Mouse (Mus musculus): ENCODE data around the gene Gga3.
A peak's percentile ranks its signal among the peaks of the same experiment; 100 is the strongest.
"Not testable (repeated sequence)": the region's sequence is repeated elsewhere in the genome, so short reads cannot be mapped to it uniquely, and the experiment has no call there.

Gene Gga3

DNA sequence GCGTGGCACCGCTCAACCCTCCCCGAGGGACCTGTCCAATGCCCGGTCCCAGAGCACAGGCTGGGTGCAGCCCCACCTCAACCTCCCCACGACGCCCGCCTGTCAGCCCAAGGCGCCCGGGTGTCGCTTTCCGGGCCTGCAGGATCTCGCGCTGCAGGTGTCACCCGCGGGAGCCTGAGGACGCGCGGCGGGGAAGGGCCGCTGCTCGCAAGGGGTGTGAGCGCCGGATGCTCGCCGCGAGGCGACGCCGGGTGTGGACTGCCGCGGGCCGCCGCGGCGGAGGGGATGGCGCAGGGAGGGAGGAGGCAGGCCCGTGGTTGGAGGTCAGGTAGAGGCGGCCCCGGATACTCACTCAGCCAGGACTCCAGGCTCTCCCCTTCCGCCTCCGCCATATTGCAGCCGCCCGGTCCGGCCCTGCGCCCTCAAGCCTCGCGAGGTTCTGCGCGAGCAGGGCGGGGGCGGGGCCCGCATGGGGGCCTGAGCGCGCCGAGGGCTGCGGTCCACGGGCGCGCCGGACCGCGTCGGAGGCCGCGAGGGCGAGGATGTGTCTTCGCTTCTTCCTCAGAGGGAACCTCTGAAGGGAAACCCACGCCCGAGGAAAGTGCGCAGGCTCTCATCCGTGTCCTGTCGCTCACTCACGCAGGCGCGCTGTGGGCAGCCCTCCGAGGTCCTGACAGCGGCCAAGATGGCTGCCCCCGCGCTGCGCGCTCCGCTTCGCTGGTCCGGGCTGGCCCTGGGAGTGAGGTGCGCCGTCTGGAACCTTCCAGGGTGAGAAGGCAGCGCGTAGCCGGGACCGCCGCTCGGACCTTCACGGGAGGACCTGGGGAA lies at the start of gene Gga3, which contains the start of gene Mrps7:
Gene Gga3, minus strand, starts transcription at position 576 of the 828 bp plus-strand sequence.
Gene Mrps7, plus strand, starts transcription at position 450 of the 828 bp plus-strand sequence.
- peak; percentile 79 to 81 for DNase-seq (ENCODE audit: low spot score in 2 of 2)

DNA sequence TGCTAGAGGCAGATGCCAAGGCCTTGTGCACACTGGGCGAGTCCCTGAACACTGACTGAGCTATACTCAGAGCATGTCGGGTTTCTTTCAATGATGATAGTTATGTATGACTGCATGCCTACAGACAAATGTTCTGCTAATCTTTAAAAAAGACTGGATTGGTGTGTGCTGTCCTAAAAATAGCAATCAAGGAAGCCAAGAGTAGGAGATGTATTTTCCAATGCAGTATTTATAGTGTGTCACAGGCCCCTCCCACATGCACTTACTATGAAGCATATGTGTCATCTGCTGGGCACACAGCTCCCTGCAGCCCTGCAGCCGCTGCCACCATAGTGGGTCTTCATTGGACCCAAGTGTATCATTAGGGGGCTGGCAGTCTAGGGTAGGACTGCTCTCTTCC lies 49.3 kb upstream of the Gga3 start:
- DNase-seq (ENCODE audit: low spot score in 2 of 2) = no peak

- DNase-seq (ENCODE audit: low spot score in 2 of 2) = no peak
Measured at GRCm38 (mm10) chr11:115651680-115652079, 47.8 kb upstream of the Gga3 start.

DNA sequence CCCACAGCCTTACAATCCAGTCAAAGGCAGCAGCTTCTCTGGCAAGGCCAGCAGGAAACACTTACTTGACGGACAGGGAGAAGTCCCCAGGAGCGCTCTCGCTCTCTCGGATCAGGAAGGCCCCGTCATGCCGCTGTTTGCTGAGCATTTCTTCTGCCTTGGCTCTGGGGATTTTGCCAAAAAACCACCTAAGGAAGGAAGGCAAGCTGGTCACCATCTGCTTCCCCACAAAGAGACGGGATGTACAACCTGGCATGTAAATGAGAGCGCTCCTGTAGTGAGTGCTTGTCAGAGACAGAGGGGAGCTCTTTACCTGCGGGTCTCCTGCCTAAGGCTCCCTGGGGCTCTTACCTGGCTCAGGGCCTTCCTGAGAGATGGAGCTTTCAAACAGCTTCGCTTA lies 45.9 kb upstream of the Gga3 start:
- no peak for DNase-seq (ENCODE audit: low spot score in 2 of 2)

GRCm38 (mm10) chr11:115647459-115647858 lies 43.6 kb upstream of the Gga3 start:
- DNase-seq (ENCODE audit: low spot score in 2 of 2) = no peak

- no peak for DNase-seq (ENCODE audit: low spot score in 2 of 2)
Measured at GRCm38 (mm10) chr11:115646439-115646838, 42.6 kb upstream of the Gga3 start.

GRCm38 (mm10) chr11:115645498-115645897 lies 41.6 kb upstream of the Gga3 start:
- not testable (repeated sequence) for DNase-seq (ENCODE audit: low spot score in 2 of 2)

DNA sequence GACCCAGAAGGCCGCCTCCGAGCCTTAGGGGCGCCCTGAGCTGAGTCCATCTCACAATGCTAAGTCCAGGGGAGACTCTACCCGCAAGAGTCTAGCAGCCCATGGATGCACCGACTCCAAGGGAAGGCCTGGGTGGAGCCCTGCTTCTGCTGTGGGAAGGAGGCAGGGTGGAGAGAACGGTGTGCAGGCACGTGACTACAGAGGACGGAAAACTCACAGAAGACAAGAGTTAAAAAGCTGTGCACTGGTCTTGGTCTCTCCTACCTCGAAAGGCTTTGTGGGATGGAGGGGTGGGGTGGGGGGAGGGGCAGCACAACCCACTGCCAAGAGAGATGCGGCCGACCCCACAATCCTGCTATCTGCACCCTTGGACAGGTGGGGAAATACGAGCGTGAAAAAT lies 40.5 kb upstream of the Gga3 start:
- no peak for DNase-seq (ENCODE audit: low spot score in 2 of 2)

- DNase-seq (ENCODE audit: low spot score in 2 of 2) = no peak
Measured at GRCm38 (mm10) chr11:115643265-115643664, 39.4 kb upstream of the Gga3 start.

DNA sequence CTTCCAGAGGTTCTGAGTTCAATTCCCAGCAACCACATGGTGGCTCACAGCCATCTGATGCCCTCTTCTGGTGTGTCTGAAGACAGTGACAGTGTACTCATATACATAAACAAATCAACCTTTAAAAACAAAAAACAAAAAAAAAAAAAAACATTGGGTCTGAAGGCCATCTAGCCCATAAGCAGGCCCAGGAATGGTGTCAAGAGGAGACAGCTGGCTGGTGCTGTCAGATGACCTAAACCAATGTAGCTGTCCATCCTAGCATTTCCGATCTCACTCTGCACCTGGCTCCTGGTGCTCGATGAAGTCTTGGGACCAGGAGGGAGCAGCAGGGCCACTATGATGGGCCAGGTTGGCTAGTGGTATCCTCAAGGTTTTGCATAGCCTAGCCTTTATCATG lies 38.9 kb upstream of the Gga3 start:
- DNase-seq (ENCODE audit: low spot score in 2 of 2) = no peak

- no peak for DNase-seq (ENCODE audit: low spot score in 2 of 2)
Measured at GRCm38 (mm10) chr11:115641664-115642036, 37.8 kb upstream of the Gga3 start.

- DNase-seq (ENCODE audit: low spot score in 2 of 2) = no peak
Measured at GRCm38 (mm10) chr11:115640978-115641663, 37.3 kb upstream of the Gga3 start.

DNA sequence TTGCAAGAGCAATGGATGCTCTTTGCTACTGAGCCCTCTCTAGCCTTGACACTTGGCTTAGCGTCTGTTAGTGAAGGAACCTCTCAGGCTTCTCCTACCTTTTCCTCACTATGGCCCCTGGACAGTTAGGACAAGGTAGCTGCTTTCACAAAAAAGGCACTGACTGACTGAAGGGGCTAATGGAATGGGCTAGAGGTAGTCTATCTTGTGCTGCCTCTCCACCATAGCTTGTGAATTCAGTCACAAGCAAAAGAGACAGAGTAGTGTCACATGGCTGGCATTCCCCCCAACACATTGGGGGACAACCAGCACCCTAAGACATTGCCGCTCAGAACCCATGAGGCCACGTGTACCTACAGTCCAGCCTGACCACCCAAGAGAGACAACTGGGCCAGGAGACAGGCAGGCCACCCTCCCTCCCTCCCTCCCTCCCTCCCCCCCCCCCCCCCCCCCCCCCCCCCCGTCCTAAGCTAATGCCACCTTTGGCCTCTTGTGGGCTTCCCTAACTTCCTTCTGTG lies 36.5 kb upstream of the Gga3 start:
- DNase-seq (ENCODE audit: low spot score in 2 of 2) = no peak

GRCm38 (mm10) chr11:115639540-115639939 lies 35.7 kb upstream of the Gga3 start:
- DNase-seq (ENCODE audit: low spot score in 2 of 2) = no peak

DNA sequence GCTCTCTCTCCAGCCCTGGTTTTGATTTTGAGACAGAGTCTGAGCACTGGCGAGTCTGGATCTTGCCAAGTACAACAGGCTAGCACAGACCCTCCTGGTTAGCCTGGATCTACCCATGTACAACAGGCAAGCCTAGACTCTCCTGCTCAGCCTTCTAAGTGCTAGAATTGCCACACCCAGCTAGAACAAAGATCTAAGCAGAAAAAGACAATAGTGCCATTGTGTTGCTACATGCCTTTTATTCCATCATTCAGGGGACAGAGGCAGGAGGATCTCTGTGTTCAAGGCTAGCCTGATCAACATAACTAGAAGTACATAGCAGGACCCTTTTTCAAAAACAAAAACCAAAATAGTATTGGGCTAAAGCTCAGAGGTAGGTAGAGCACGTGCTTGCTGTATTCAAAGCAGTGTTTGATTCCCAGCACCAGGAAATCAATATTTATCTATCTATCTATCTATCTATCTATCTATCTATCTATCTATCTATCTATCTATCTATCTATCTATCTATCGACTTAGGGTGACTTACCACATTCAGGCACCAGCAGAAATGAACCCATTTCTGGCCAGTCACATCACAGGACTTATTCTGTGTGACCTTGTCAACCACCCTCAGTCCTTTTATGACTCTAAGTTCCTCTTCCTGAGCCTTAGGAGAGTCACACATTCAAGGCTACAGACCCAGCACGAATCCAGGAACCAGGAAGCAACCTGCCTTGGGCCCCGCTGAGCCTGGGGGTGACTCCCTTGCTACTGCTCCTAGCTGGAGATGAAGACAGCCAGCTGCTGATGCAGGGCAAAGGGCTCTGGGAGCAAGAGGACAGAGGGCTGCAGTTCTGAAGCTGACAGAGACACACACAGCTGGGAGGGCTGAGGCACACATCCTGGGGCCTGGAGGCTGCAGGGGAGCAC lies 34.9 kb upstream of the Gga3 start:
- no peak for DNase-seq (ENCODE audit: low spot score in 2 of 2)

DNA sequence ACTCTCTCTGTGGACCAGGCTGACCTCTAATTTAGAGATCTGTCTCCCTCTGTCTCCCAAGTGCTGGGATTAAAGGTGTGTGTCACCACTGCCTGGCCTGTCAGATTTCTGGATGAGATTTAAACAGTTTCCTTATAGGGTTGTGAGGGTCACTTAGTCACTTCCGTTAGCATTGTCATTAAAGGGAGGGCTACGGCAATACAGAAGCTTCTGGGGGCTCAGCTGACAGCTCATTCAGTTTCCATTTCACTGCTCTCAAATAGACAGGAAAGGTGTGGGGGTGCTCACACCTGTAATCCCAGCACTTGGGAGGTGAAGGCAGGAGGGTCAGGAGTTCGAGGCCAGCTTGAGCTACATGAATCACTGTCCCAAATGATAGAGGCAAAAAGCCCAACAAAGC lies 33.1 kb upstream of the Gga3 start:
- DNase-seq (ENCODE audit: low spot score in 2 of 2) = no peak

DNA sequence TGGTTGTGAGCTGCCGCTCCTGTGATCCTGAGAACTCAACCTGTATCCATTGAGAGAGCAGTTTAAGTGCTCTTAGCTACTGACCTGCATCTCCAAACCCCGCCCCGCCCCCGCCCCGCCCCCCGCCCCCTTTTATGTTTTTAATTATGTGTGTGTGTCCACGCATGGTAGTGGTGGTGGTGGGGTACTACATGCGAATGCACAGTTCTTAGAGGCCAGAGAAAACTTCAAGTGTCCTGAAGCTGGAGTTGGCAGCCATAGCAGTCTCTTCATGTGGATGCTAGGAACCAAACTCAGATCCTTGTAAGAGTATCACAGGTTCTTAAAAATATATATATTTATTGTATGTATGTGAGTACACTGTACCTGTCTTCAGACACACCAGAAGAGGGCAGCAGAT lies 31.6 kb upstream of the Gga3 start:
- no peak for DNase-seq (ENCODE audit: low spot score in 2 of 2)

- DNase-seq (ENCODE audit: low spot score in 2 of 2) = no peak
Measured at GRCm38 (mm10) chr11:115635041-115635440, 31.2 kb upstream of the Gga3 start.

- DNase-seq (ENCODE audit: low spot score in 2 of 2) = no peak
Measured at GRCm38 (mm10) chr11:115634109-115634508, 30.3 kb upstream of the Gga3 start.

DNA sequence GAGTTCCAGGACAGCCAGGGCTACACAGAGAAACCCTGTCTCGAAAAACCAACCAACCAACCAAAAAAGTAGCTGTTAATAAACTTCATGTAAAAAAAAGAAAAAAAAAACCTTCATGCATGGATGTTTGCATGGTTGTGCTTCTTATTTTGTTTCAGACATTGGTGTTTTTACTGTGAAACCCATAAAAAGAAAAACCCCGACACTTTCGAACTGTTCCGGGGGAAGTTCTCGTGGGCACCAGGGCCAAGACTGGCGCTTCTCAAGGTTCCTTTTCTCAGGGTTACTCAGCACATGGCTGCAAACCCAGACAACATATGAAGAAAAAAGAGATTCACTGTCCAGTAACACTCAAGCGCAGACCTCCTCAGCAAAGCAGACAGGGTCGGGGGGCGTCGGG lies 29.0 kb upstream of the Gga3 start:
- no peak for DNase-seq (ENCODE audit: low spot score in 2 of 2)

- no peak for DNase-seq (ENCODE audit: low spot score in 2 of 2)
Measured at GRCm38 (mm10) chr11:115632247-115632646, 28.4 kb upstream of the Gga3 start.

- no peak for DNase-seq (ENCODE audit: low spot score in 2 of 2)
Measured at GRCm38 (mm10) chr11:115631505-115631890, 27.6 kb upstream of the Gga3 start.

All from frontal cortex, postnatal 14 days (tissue).